Mouse (Mus musculus) heart, embryonic 11.5 days (tissue): ENCODE results near the gene Mfn1. TPM values are rescaled to one million over a fixed set of nuclear protein-coding genes. Genes with fewer than 3 reads are reported as not detected.

Experiments used
- ATAC-seq: fragments of 200-750 bp; cut with Nextera tagmentation; replicated peaks from 2 replicates; pipeline ENCODE4 v1.8.0; 2017; ENCODE audit warnings: moderate library complexity; ENCODE audit not compliant: insufficient number of reproducible peaks, low FRiP score, low TSS enrichment
- H3K27ac ChIP-seq: fragments of 300-500 bp; sonication (generic); 2 replicates; pipeline ENCODE4 v1.5.1; 2014; ENCODE audit warnings: mild to moderate bottlenecking, low read depth, low read length
- H3K27me3 ChIP-seq: fragments of 300-500 bp; sonication (generic); 2 replicates; pipeline ENCODE4 v1.6.1; 2014; ENCODE audit warnings: mild to moderate bottlenecking, low read length, mixed read lengths; ENCODE audit not compliant: control insufficient read depth, insufficient read depth
- H3K36me3 ChIP-seq: fragments of 300-500 bp; sonication (generic); 2 replicates; pipeline ENCODE4 v1.6.1; 2014; ENCODE audit warnings: mild to moderate bottlenecking, low read length, moderate library complexity, mixed read lengths; ENCODE audit not compliant: control insufficient read depth, insufficient read depth
- H3K4me1 ChIP-seq: fragments of 300-500 bp; sonication (generic); 2 replicates; pipeline ENCODE4 v1.6.1; 2014; ENCODE audit warnings: low read length; ENCODE audit not compliant: control insufficient read depth, insufficient read depth
- H3K4me2 ChIP-seq: fragments of 300-500 bp; sonication (generic); 2 replicates; pipeline ENCODE4 v1.6.1; 2014; ENCODE audit warnings: mild to moderate bottlenecking, moderate library complexity
- H3K4me3 ChIP-seq: fragments of 300-500 bp; sonication (generic); 2 replicates; pipeline ENCODE4 v1.5.1; 2014; ENCODE audit warnings: low read depth, low read length
- H3K9ac ChIP-seq: fragments of 300-500 bp; sonication (generic); 2 replicates; pipeline ENCODE4 v1.6.1; 2014; ENCODE audit warnings: mild to moderate bottlenecking, low read depth, low read length, moderate library complexity
- H3K9me3 ChIP-seq: fragments of 300-500 bp; sonication (generic); replicated peaks from 2 replicates; pipeline ENCODE4 v1.6.1; 2016; ENCODE audit warnings: low read length; ENCODE audit not compliant: control insufficient read depth
- WGBS: fragments of 180-500 bp; shearing (Covaris S2); extraction: QIAGEN DNeasy Blood & Tissue Kit; methylation state at CpG from one replicate; pipeline ENCODE4 v1.1.7; 2014; ENCODE audit not compliant: insufficient replicate concordance; 5-methylcytosine and 5-hydroxymethylcytosine counted together
- polyA plus RNA-seq: library from polyadenylated mRNA; unstranded; fragments of >200 nt; fragmentation: Nextera tagmentation; extraction: Ambion mirVana; gene quantifications from 2 replicates; pipeline ENCODE4 v1.2.1, GENCODE M21; 2014

Mfn1 gene
- polyA plus RNA-seq, result 56.4 and 76.0 TPM in 2 replicates

DNA sequence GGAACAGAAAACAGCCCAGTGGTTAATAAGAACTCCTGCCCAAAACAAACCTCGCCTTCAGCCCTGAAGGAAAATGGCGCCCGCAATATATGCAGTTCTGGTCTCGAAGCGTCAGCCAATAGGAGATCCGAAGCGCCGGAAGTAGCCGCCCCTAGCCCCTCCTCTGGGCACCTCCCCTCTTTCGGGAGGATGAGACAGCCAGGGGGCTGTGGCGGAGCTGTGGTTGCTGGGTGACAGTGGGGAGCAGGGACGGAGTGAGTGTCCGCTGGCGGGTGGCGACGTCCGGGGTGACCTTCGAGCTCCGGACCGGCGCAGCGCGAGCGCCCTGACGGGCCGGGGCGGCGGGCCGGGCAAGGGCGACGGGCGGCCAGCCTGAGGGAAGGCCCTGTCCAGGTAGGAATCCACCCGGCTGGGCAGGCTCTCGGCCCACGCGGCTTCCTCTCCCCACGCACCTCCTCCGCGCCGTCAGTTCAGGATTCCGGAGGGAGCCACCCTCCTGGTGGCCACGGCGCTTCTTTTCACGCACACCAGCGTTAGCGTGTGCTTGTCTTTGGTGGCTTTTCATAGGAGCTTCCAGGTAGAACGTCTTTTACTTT, at the start of gene Mfn1:
TSS of gene Mfn1 (plus strand) at position 163 of the 596 bp plus-strand sequence.
- ATAC-seq, result peak; percentile 99

GRCm38 (mm10) chr3:32479961-32480360, 49.3 kb upstream of the Mfn1 start:
- no peak overlapping the region for H3K4me2 ChIP-seq
- no peaks in the 10 kb centered on the region for H3K27me3 ChIP-seq
- H3K9me3 ChIP-seq, result no peaks in the 10 kb centered on the region
- WGBS, result 77% methylated on average over 7 of the region's 7 CpGs
- no peak for ATAC-seq
- no peak overlapping the region for H3K4me3 ChIP-seq
- H3K36me3 ChIP-seq, result no peaks in the 10 kb centered on the region
- no peak overlapping the region for H3K9ac ChIP-seq
- no peak overlapping the region for H3K27ac ChIP-seq
- no peaks in the 10 kb centered on the region for H3K4me1 ChIP-seq

More for the DNA sequence above, at the start of gene Mfn1:
- Histone ChIP-seq H3K27me3 (no peaks in the 10 kb centered on the region), H3K9ac (peak within 1 kb of the TSS; percentile 73), H3K4me2 (peak within 1 kb of the TSS; percentile 53), H3K27ac (peak within 1 kb of the TSS; percentile 70), H3K9me3 (no peaks in the 10 kb centered on the region; the same call in 1 of the 2 replicates), H3K4me1 (no peaks in the 10 kb centered on the region; the same call in 1 of the 2 replicates), H3K36me3 (no peaks in the 10 kb centered on the region; the same call in 1 of the 2 replicates), H3K4me3 (peak within 1 kb of the TSS; percentile 66)
- under 1% methylated on average over 47 of the region's 47 CpGs for WGBS

- no peaks in the 10 kb centered on the region for H3K27me3 ChIP-seq
- H3K4me3 ChIP-seq, result no peak overlapping the region
- no peak overlapping the region for H3K4me2 ChIP-seq
- no peaks in the 10 kb centered on the region for H3K36me3 ChIP-seq
- H3K9ac ChIP-seq, result no peak overlapping the region
- 76% methylated on average over 3 of the region's 3 CpGs for WGBS
- no peak for ATAC-seq
- H3K9me3 ChIP-seq, result no peaks in the 10 kb centered on the region
- no peaks in the 10 kb centered on the region for H3K4me1 ChIP-seq
- no peak overlapping the region for H3K27ac ChIP-seq
Observed at GRCm38 (mm10) chr3:32483035-32483434, 46.2 kb upstream of the Mfn1 start.

DNA sequence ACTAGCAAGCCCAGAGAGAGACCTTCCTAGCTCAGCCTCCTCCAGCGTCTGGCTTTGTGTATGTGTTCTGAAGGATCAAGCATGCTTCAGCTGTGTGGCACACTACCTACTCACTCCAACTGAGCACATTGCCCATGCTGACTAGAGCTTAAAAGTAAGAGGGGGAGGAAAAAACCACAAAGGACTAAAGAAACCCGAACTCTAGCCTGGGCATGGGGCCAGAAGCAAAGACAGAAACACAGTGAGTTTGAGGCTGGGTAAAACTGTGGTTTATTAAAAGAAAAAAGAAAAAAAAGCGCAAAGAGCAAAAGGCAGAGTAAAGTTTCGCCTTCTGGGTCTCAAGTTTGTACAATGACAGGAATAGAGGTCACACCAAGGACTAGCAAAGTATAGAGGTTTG, 42.7 kb upstream of the Mfn1 start:
- H3K27ac ChIP-seq, result no peak overlapping the region
- no peak overlapping the region for H3K4me3 ChIP-seq
- no peaks in the 10 kb centered on the region for H3K4me1 ChIP-seq
- H3K27me3 ChIP-seq, result no peaks in the 10 kb centered on the region
- H3K4me2 ChIP-seq, result no peak overlapping the region
- no peaks in the 10 kb centered on the region for H3K36me3 ChIP-seq
- 79% methylated on average over 4 of the region's 4 CpGs for WGBS
- no peak for ATAC-seq
- no peaks in the 10 kb centered on the region for H3K9me3 ChIP-seq
- H3K9ac ChIP-seq, result no peak overlapping the region

DNA sequence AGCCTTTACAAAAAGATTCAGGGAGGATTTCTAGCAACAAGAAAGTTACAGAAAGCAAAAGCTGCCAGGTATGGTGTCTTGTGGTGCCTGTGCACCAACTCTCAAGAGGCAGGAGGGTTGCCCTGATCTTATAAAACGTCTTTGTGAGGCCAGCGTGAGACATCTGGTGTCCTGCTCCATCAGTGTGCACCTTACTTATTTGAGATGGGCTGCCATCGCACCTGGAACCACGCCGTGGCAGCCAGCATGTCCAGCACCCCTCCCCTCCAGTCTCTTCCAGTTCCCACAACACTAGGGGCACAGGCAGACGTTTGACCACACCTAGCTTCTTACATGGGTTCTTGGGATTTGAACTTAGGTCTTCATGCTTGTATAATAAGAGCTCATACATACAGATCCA, 41.1 kb upstream of the Mfn1 start:
- H3K36me3 ChIP-seq, result no peaks in the 10 kb centered on the region
- no peak overlapping the region for H3K4me3 ChIP-seq
- H3K9ac ChIP-seq, result no peak overlapping the region
- no peaks in the 10 kb centered on the region for H3K4me1 ChIP-seq
- no peaks in the 10 kb centered on the region for H3K9me3 ChIP-seq
- 78% methylated on average over 6 of the region's 6 CpGs for WGBS
- H3K27me3 ChIP-seq, result no peaks in the 10 kb centered on the region
- no peak overlapping the region for H3K27ac ChIP-seq
- no peak for ATAC-seq
- H3K4me2 ChIP-seq, result no peak overlapping the region

DNA sequence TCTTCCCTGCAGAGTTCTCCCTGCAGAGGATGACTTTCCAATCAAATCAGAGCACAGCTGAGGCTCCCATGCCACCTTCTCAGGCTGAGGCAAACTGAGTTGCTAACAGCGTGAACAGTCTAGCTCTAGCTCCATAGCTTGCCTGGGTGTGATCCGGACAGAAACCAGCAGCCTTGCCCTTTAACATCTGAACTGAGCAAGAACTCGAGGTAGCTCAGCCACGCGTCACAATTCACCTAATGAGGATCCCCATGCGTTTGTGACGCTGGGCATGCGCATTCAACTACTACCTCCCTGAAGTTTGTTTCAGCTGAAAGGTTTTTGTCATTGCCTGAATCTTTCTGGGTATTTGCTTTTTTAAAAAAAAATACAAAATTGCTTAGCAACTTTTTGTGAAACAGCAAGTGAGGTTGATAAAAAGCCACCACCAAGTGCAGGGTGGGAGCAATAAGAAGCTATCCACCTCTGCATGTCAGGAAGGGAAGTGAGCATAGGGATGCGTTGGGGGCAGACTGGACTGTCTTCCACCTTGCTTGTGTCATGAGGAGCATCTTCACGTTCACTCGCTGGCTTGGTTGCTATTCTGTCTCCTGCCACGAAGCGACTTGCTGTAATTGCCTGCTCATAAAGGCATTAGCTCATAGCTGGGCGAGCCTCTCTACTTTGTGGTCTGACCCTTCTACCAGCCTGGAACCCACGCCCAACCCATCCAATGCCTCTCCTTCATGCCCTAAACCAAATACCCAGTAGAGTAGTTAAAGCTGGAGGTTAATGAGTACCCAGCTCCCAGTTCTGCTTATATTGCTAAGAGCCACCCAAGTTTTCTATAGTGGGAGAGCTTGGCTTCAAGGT, 39.0 kb upstream of the Mfn1 start:
- Histone ChIP-seq H3K4me1 (no peaks in the 10 kb centered on the region), H3K27me3 (no peaks in the 10 kb centered on the region), H3K36me3 (no peaks in the 10 kb centered on the region), H3K9ac (no peak overlapping the region), H3K9me3 (no peaks in the 10 kb centered on the region), H3K27ac (no peak overlapping the region), H3K4me2 (no peak overlapping the region), H3K4me3 (no peak overlapping the region)
- ATAC-seq, result no peak
- WGBS, result 77% methylated on average over 15 of the region's 15 CpGs

DNA sequence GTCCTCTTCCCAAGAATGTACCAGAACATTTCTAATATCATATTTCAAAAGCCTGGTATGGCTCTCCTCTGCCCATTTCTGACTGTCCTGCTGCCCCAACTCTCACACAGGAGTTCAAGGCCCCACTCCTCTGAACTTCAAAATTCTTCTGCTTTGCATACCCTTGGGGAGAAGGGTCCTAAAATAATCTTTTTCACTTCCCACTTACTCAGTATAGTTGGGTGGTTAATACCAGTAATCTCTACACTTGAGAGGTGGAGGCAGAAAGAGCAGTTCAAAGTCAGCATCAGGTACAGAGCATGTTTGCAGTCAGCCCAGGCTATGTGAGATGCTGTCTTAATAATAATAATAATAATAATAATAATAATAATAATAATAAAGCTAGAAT, 38.3 kb upstream of the Mfn1 start:
- ATAC-seq, result no peak
- no peak overlapping the region for H3K27ac ChIP-seq
- no peak overlapping the region for H3K9ac ChIP-seq

DNA sequence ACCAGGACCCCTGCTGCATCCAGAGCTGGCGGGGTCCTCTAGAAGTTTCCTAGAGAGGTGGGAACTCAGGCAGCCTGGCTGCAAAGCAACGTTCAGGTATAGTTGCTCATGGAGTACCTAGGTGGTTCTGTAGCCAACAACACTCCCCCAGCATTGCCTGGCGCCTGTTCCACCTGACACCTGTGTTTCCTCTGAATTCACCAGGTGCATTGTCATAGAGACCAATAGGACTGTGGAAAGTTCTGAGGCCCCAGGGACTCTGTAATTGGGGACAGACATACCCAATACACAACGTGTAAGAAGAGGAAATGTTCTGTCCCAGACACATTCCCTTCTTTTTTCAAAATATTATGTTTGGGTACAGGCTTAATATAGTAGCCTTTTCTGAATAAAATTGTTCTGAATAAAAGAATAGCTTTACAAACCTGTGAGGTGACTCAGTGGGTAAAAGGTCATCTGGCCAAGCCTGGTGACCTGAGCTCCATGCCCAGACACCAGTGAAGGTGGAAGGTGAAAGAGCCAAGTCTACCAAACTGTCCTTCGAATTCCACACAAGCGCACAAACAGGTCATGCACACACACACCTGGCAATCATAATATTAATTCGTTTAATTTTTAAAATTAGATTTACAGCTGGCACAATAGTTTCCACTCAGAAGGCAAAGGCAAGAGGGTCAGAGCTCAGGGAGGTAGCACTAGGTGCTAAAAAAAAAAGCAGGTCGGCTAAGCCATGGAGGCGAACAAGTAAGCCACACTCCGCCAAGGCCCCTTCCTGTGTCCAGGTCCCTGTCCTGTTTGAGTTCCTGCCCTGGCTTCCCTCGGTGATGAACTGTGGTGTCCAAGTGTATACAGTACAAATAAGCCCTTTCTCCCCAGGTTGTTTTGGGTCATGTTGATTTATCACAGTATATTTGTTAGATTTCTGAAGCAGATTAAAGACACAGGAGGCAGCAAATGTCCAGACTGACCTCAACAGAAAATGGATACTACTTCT, 36.9 kb upstream of the Mfn1 start, which contains the start of gene Kcnmb3:
TSS of gene Kcnmb3 (minus strand) at position 135 of the 994 bp plus-strand sequence.
- 72% methylated on average over 11 of the region's 11 CpGs for WGBS
- peaks cover 3% of the 10 kb centered on the region; the same call in 1 of the 2 replicates for H3K4me1 ChIP-seq
- no peaks in the 10 kb centered on the region for H3K36me3 ChIP-seq
- no peak within 1 kb of the TSS for H3K4me3 ChIP-seq
- H3K9me3 ChIP-seq, result no peaks in the 10 kb centered on the region
- H3K9ac ChIP-seq, result no peak within 1 kb of the TSS
- H3K27me3 ChIP-seq, result no peaks in the 10 kb centered on the region
- no peak within 1 kb of the TSS for H3K4me2 ChIP-seq
- no peak within 1 kb of the TSS for H3K27ac ChIP-seq
- no peak for ATAC-seq

More for the DNA sequence above, 38.3 kb upstream of the Mfn1 start:
- Histone ChIP-seq H3K36me3 (no peaks in the 10 kb centered on the region), H3K4me1 (no peaks in the 10 kb centered on the region), H3K4me3 (no peak overlapping the region), H3K4me2 (no peak overlapping the region), H3K9me3 (no peaks in the 10 kb centered on the region), H3K27me3 (no peaks in the 10 kb centered on the region)
